Mouse (Mus musculus) testis, adult 2 months (tissue): Measurements from ENCODE around the gene Enah.

Experiments
- CTCF ChIP-seq: fragments of 200-500 bp; IDR thresholded peaks from 2 replicates; pipeline ENCODE4 v1.5.1; 2012; ENCODE audit warnings: low read depth, mild to moderate bottlenecking, inconsistent platforms, low read length, moderate library complexity; ENCODE audit not compliant: control insufficient read depth, insufficient read depth, insufficient replicate concordance
- POLR2A ChIP-seq: fragments of 200-500 bp; IDR thresholded peaks from 2 replicates; pipeline ENCODE4 v1.6.1; 2012; ENCODE audit warnings: low read depth, mild to moderate bottlenecking, inconsistent platforms, low read length, moderate library complexity; ENCODE audit not compliant: control insufficient read depth

- TF ChIP-seq POLR2A (no peak), CTCF (no peak)
Observed at GRCm38 (mm10) chr1:181985880-181986279, 33.9 kb downstream of the Enah start.
